Mouse (Mus musculus) embryonic fibroblast, embryonic 13.5 days (primary cell): Measurements from ENCODE around the gene Eid2. TPM values are rescaled to one million over a fixed set of nuclear protein-coding genes. Genes with fewer than 3 reads are reported as not detected.

Experiments used
- H3K27ac ChIP-seq: 2 replicates; pipeline ENCODE4 v1.5.1; 2012; ENCODE audit warnings: low read length, control low read depth, inconsistent platforms; ENCODE audit not compliant: insufficient read depth
- H3K4me1 ChIP-seq: 2 replicates; pipeline ENCODE4 v1.6.1; 2011; ENCODE audit warnings: low read length; ENCODE audit not compliant: control insufficient read depth, insufficient read depth
- H3K4me3 ChIP-seq: 2 replicates; pipeline ENCODE4 v1.5.1; 2011; ENCODE audit warnings: mild to moderate bottlenecking, control low read depth, low read length; ENCODE audit not compliant: insufficient read depth
- CTCF ChIP-seq: IDR thresholded peaks from 2 replicates; pipeline ENCODE4 v1.5.1; 2011; ENCODE audit warnings: mild to moderate bottlenecking, control low read depth, low read length, moderate library complexity, borderline replicate concordance; ENCODE audit not compliant: insufficient read depth
- POLR2A ChIP-seq: IDR thresholded peaks from 2 replicates; pipeline ENCODE4 v1.6.1; 2011; ENCODE audit warnings: low read depth, mild to moderate bottlenecking, control low read depth, low read length, moderate library complexity
- polyA plus RNA-seq: library from polyadenylated mRNA; stranded (reverse); fragments of >200 nt; gene quantifications from 2 replicates; pipeline ENCODE4 v1.2.4, GENCODE M21; 2011; ENCODE audit warnings: low read depth; ENCODE audit not compliant: missing spikeins, insufficient read length

Eid2 gene
- polyA plus RNA-seq, 1 experiment, result 25.1 TPM

- TF ChIP-seq CTCF (no peak), POLR2A (no peak)
- Histone ChIP-seq H3K4me3 (no peak overlapping the region), H3K27ac (no peak overlapping the region), H3K4me1 (no peaks in the 10 kb centered on the region)
These were observed 50.4 kb downstream of the Eid2 start for GRCm38 (mm10) chr7:28318036-28318435.

DNA sequence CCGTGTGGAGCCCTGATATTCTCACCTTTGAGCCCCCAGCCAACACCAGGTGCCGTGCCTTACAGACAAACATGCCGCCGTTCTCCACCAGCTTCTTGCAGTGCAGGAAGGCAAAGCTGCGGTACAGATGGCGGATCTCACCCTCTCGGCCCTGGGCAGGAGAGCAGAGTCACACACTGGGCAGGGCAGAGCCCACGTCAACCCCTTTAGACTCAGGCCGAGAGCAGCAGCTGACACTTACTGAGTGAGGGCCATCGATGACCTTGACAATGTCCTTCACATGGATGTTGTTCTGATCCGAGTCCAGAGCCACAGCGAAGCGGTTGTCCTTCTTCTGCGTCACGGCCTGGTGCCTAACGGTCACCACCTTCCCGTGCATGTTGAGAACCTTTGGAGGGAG lies 51.0 kb downstream of the Eid2 start:
- no peak overlapping the region for H3K27ac ChIP-seq
- TF ChIP-seq POLR2A, result no peak
- no peak for TF ChIP-seq CTCF
- H3K4me3 ChIP-seq, result no peak overlapping the region
- H3K4me1 ChIP-seq, result no peaks in the 10 kb centered on the region

Other genes starting within 250 kb of the Eid2 start
- 132 and 142 TPM in 2 replicates for gene Psmc4, start 217.8 kb upstream of the Eid2 start, polyA plus RNA-seq
- 0.65 TPM in 1 of 2 replicates, not detected in the other for gene Fcgbp, start 196.6 kb upstream of the Eid2 start, polyA plus RNA-seq
- gene 9530053A07Rik, start 138.4 kb upstream of the Eid2 start, polyA plus RNA-seq, result 0.08 TPM in 1 of 2 replicates, not detected in the other
- 148 and 168 TPM in 2 replicates for gene Fbl, start 98.2 kb upstream of the Eid2 start, polyA plus RNA-seq
- gene Dyrk1b, start 88.4 kb upstream of the Eid2 start, polyA plus RNA-seq, result 12.9 and 15.1 TPM in 2 replicates
- 5.4 and 8.8 TPM in 2 replicates for gene Eid2b, start 9.9 kb downstream of the Eid2 start, polyA plus RNA-seq
- not detected in 2 replicates for gene Selenov, start 23.3 kb downstream of the Eid2 start, polyA plus RNA-seq
- not detected in 2 replicates for gene Dll3, start 34.4 kb downstream of the Eid2 start, polyA plus RNA-seq
- 37.5 and 40.3 TPM in 2 replicates for gene Timm50, start 44.2 kb downstream of the Eid2 start, polyA plus RNA-seq
- 104 and 105 TPM in 2 replicates for gene Supt5, start 70.9 kb downstream of the Eid2 start, polyA plus RNA-seq
- 997 and 1,079 TPM in 2 replicates for gene Rps16, start 82.8 kb downstream of the Eid2 start, polyA plus RNA-seq
- 66.5 and 68.5 TPM in 2 replicates for gene Plekhg2, start 104.7 kb downstream of the Eid2 start, polyA plus RNA-seq
- 23.4 and 27.4 TPM in 2 replicates for gene Zfp36, start 112.4 kb downstream of the Eid2 start, polyA plus RNA-seq
- gene Med29, start 124.8 kb downstream of the Eid2 start, polyA plus RNA-seq, result 18.2 and 19.4 TPM in 2 replicates
- gene Paf1, start 125.1 kb downstream of the Eid2 start, polyA plus RNA-seq, result 73.5 and 82.5 TPM in 2 replicates
- not detected in 2 replicates for gene Gmfg, start 169.6 kb downstream of the Eid2 start, polyA plus RNA-seq
- gene Lrfn1, start 184.1 kb downstream of the Eid2 start, polyA plus RNA-seq, result 4.7 and 4.9 TPM in 2 replicates
- gene Ifnl2, start 242.6 kb downstream of the Eid2 start, polyA plus RNA-seq, result not detected in 2 replicates